Mouse (Mus musculus) right cerebral cortex, adult 2 months (tissue): ENCODE data around the gene Dnah7c.

ENCODE experiments used
- DNase-seq, 2 experiments: peaks; one replicate each; pipeline ENCODE4 v3.0.0; 2021 to 2022; ENCODE audit warnings: low spot score in 2 of 2

Gene Dnah7c

DNA sequence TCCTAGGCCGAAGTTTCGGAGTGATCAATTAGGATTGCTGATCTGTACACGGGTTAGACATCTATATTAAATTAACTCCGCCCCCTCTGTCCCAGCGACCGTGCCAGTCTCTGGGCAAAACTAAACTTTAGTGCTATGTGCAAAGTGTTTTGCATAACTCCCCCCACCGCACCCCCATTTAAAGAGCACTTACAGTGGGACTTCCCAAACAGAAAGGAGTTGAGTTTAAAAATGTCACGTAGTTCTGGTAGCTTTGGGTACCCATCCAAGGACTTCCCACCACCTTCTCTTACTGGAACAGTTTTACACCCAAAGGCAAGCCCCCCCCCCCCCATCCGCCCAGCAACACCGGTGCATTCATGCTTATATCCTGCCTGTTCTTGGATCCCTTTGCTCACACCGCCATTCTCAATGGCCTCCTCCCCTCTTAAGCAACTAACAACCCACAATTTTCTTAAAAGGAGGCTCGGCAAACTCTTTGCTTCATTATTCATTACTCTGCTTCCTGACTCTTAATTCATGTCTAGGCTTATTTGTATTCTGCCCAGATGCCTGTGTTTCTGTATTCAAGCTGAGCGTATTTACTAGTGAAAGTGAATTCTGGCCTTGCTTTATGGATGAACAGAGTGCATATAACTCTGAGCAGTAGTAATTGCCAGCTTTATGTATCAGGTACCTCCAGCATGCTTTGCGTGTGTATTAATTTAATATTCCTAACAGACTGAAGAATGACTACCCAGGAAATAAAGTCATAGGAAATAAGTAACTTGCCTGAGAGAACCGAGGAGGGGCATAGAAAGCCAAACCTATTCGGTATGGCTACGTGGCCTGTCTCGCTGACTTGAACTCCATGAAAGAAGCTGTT, 428.9 kb downstream of the Dnah7c start:
- DNase-seq: no peak

DNA sequence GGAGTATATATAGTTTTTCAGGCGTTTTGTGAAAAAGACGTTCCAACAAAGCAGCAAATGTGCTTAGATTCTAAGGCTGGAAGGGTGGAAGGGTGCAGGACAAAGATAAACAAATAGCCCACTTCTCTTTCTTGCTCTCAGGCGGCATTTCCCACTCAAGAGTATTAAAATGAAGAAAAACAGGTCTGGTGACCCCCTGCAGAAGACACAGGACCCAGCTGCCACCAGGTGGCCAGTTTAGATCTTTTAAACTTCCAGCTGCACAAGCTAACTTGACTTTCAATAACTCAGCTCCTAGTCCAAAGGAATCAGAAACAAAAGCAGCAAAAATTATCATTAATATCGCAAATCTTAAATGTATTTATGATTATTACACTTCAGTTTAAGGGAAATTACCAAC, 431.1 kb downstream of the Dnah7c start:
- DNase-seq: no peak
